Mouse (Mus musculus) liver, embryonic 16.5 days (tissue): ENCODE measurements around the gene Phf21a. TPM values are rescaled to one million over a fixed set of nuclear protein-coding genes. Genes with fewer than 3 reads are reported as not detected.

Source experiments
- ATAC-seq: fragments of 200-750 bp; cut with Nextera tagmentation; 2 replicates; pipeline ENCODE4 v1.8.0; 2017; ENCODE audit warnings: low read depth, mild to moderate bottlenecking, moderate number of reproducible peaks, moderate library complexity
- H3K27ac ChIP-seq: fragments of 300-500 bp; sonication (generic); 2 replicates; pipeline ENCODE4 v1.5.1; 2014; ENCODE audit warnings: mild to moderate bottlenecking, low read length
- H3K27me3 ChIP-seq: fragments of 300-500 bp; sonication (generic); 2 replicates; pipeline ENCODE4 v1.6.1; 2014; ENCODE audit warnings: low read depth, low read length, mixed read lengths; ENCODE audit not compliant: control insufficient read depth, insufficient read depth
- H3K36me3 ChIP-seq: fragments of 300-500 bp; sonication (generic); 2 replicates; pipeline ENCODE4 v1.6.1; 2014; ENCODE audit warnings: mild to moderate bottlenecking; ENCODE audit not compliant: control insufficient read depth, insufficient read depth
- H3K4me1 ChIP-seq: fragments of 300-500 bp; sonication (generic); 2 replicates; pipeline ENCODE4 v1.6.1; 2014; ENCODE audit warnings: low read depth, low read length, mixed read lengths; ENCODE audit not compliant: control insufficient read depth
- H3K4me2 ChIP-seq: fragments of 300-500 bp; sonication (generic); 2 replicates; pipeline ENCODE4 v1.6.1; 2014; ENCODE audit warnings: low read depth, low read length, mixed read lengths
- H3K4me3 ChIP-seq: fragments of 300-500 bp; sonication (generic); 2 replicates; pipeline ENCODE4 v1.5.1; 2014; ENCODE audit warnings: low read depth, mild to moderate bottlenecking, low read length
- H3K9ac ChIP-seq: fragments of 300-500 bp; sonication (generic); 2 replicates; pipeline ENCODE4 v1.6.1; 2014; ENCODE audit warnings: low read depth, low read length
- H3K9me3 ChIP-seq: fragments of 300-500 bp; sonication (generic); replicated peaks from 2 replicates; pipeline ENCODE4 v1.6.1; 2016; ENCODE audit warnings: low read length; ENCODE audit not compliant: control insufficient read depth
- WGBS: fragments of 180-500 bp; shearing (Covaris S2); extraction: QIAGEN DNeasy Blood & Tissue Kit; methylation state at CpG from one replicate; pipeline ENCODE4 v1.1.7; 2014; ENCODE audit not compliant: insufficient replicate concordance; 5-methylcytosine and 5-hydroxymethylcytosine counted together
- polyA plus RNA-seq: library from polyadenylated mRNA; unstranded; fragments of >200 nt; fragmentation: Nextera tagmentation; extraction: Ambion mirVana; gene quantifications from 2 replicates; pipeline ENCODE4 v1.2.1, GENCODE M21; 2015

Gene Phf21a
- polyA plus RNA-seq, 1 experiment from 2014 or later, result 2.8 TPM

DNA sequence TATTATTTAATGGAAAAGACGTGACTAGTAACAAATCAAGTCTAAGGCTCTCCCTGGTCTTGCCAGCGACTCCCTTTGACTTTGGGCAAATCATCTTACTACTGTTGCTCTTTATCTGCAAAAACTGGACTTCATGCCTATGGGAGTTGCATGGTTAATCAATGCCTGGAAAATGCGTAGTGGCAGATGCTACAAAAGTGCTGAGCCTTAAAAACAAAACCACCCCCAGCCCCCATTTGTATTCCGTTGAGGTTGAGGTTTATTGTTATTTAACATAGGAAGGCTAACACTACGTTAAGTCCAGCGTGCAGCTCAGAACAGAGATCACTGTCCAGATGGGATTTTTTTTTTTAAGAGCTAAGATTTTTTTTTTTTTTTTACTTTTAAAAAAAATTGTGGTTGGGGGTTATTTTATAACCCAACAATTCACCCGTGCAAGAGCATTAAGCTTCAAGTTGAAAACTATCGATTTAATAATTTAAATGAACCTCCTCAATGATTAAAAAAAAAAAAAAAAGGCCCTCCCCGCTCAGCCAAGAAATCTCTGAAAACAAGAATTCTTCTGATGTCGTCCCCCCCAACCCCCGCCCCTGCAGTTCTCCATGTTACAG, 89.3 kb downstream of the Phf21a start:
- peaks cover 8% of the 10 kb centered on the region for H3K4me1 ChIP-seq
- H3K36me3 ChIP-seq, result no peaks in the 10 kb centered on the region
- H3K27ac ChIP-seq, result peak overlapping the region; percentile 95; the same call in 1 of the 2 replicates
- H3K4me3 ChIP-seq, result peak overlapping the region; percentile 83
- peak overlapping the region; percentile 97 for H3K4me2 ChIP-seq
- ATAC-seq, result no peak
- peak overlapping the region; percentile 85 for H3K9ac ChIP-seq
- no peaks in the 10 kb centered on the region; the same call in 1 of the 2 replicates for H3K27me3 ChIP-seq
- H3K9me3 ChIP-seq, result no peaks in the 10 kb centered on the region
- 10% methylated on average over 11 of the region's 11 CpGs for WGBS

DNA sequence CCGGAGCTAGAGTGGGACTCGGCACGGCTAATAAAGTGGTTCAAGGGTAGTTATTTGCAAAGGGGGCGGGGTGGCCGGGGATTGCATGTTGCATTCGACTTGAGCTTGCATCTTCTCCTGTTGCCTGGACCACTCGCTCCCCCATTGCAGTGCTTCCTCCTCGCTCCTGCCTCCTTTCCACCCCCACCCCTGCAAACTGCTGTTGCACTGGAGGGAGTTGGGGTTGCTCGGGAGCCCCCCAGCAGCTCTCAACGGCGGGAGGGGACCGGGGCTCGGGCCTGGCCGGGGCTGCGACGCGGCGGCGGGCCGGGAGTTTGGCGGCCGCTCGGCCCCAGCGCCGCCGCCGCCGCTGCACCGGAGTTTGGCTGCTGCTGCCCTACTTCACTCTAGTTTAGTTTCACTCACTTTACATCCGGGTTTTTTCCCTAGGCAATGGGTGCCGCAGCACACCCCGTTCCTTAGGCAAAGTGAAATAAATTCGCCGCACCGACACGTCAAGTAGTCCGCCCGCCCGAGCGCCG, 90.1 kb downstream of the Phf21a start:
- Histone ChIP-seq H3K27me3 (no peaks in the 10 kb centered on the region; the same call in 1 of the 2 replicates), H3K4me1 (peaks cover 8% of the 10 kb centered on the region), H3K4me3 (peak overlapping the region; percentile 83), H3K27ac (peak overlapping the region; percentile 95), H3K36me3 (no peaks in the 10 kb centered on the region), H3K9me3 (no peaks in the 10 kb centered on the region), H3K9ac (peak overlapping the region; percentile 85), H3K4me2 (peak overlapping the region; percentile 97)
- 0% methylated on average over 40 of the region's 41 CpGs for WGBS
- peak; percentile 70 for ATAC-seq

DNA sequence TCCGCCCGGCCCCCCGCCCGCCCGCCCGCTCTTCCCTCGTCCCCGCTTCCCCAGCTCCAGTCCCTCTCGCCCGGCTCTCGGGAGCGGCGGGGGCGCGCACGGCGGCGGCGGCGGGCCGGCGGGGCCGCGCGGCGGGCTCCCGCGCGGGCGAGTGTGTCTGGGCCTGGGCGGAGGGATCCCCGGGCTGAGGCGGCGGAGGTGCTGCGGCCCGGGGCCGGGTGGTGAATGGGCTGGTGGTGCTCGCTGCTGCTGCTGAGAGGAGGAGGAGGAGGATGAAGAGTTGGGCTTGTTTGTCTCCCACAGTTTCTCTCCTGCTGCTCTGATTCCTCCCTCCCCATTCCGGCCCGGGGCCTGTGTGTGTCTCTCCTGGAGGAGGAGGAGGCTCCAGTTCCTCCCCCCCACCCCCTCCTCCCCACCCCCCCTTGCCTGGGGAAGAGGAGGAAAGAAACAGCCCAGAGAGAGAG, 90.7 kb downstream of the Phf21a start:
- WGBS, result 1% methylated on average over 18 of the region's 40 CpGs
- H3K36me3 ChIP-seq, result no peaks in the 10 kb centered on the region

DNA sequence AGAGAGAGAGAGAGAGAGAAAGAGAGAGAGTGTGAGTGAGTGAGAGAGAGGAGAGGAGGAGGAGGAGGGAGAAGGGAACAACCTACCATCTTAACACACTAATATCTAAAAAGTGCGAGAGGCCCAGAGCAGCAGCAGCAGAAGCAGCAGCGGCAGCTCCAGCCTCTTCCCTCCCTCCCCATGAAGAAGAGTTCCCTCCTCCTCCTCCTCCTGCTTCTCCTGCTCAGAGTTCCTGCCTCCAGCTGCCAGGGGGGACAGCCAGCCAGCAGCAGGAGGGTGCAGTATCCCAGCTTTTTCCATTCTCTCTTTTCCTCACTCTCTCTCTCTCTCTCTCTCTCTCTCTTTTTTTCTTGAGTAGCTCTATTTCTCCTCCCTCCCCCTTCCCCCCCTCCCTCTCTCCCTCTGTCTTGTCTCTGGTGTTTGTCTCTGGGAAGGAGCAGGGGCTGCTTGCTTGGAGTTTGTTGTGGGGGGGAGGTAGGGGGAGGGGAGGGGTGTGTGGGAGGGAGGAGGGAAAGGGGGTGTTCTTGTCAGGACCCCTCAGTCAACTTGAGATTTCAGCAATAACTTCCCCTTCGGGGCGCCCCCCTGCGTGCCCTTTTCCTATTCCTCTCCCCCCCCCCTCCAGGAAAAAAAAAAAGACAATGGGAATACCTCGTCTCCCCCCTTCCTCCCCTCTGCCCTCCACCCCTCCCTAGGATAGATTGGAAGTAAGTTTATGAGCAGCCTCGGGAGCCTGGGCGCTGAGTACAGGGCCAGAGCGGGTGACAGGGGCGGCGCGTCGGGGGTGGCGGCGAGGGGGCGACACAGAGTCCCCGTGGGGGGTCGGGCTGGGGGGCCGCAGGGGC, 91.4 kb downstream of the Phf21a start:
- Histone ChIP-seq H3K36me3 (no peaks in the 10 kb centered on the region), H3K9ac (peak overlapping the region; percentile 85), H3K4me3 (peak overlapping the region; percentile 83), H3K4me2 (peak overlapping the region; percentile 97), H3K27ac (peak overlapping the region; percentile 95), H3K27me3 (no peaks in the 10 kb centered on the region; the same call in 1 of the 2 replicates), H3K9me3 (no peaks in the 10 kb centered on the region), H3K4me1 (peaks cover 8% of the 10 kb centered on the region)
- ATAC-seq, result peak; percentile 12
- 0% methylated on average over 19 of the region's 19 CpGs for WGBS

More for the DNA sequence above, 90.7 kb downstream of the Phf21a start:
- H3K9ac ChIP-seq, result peak overlapping the region; percentile 85
- peak overlapping the region; percentile 95 for H3K27ac ChIP-seq
- H3K4me2 ChIP-seq, result peak overlapping the region; percentile 97
- H3K4me1 ChIP-seq, result peaks cover 8% of the 10 kb centered on the region
- no peaks in the 10 kb centered on the region; the same call in 1 of the 2 replicates for H3K27me3 ChIP-seq
- peak overlapping the region; percentile 83 for H3K4me3 ChIP-seq
- ATAC-seq, result peak; percentile 88
- no peaks in the 10 kb centered on the region for H3K9me3 ChIP-seq

- no peaks in the 10 kb centered on the region for H3K36me3 ChIP-seq
- H3K4me2 ChIP-seq, result peak overlapping the region; percentile 97
- peak overlapping the region; percentile 83 for H3K4me3 ChIP-seq
- H3K27me3 ChIP-seq, result no peaks in the 10 kb centered on the region; the same call in 1 of the 2 replicates
- no peak for ATAC-seq
- peak overlapping the region; percentile 85 for H3K9ac ChIP-seq
- H3K4me1 ChIP-seq, result peaks cover 8% of the 10 kb centered on the region
- H3K9me3 ChIP-seq, result no peaks in the 10 kb centered on the region
- under 1% methylated on average over 44 of the region's 47 CpGs for WGBS
- peak overlapping the region; percentile 80 for H3K27ac ChIP-seq
Measured at GRCm38 (mm10) chr2:92185062-92185765, 92.3 kb downstream of the Phf21a start.

DNA sequence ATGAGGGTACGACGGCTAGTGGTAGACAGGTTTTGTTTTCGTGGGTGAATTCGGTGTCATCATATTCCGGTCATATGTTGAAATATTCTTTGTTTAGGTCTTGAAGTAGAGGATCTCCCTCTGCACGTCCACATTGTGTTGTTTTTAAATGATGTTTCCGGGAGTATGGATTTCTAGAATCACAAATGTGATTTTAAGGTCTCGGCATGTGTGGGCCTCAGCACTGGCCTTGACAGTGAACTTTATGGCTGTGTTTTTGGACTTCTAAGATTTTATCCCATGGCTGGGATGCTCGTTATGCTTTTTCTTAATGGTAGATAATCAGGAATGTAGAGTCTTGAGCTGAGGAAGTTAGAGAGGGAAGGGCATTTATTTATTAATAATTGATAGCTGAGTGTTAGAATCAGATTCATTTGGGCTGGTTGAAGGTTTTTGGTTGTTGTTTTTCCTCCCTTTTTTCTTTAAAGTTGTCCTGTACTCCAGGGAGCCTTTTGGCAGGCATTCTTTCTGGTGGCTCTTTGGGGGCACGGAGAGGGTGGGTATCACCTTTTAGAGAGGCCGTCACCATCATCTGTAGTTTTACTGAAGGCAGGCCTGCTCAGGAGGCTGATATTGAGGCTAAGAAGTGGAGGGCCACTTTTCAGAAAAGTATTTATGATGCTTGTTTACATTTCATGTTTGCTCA, 93.0 kb downstream of the Phf21a start:
- H3K4me3 ChIP-seq, result peak overlapping the region; percentile 83
- H3K9me3 ChIP-seq, result no peaks in the 10 kb centered on the region
- peaks cover 9% of the 10 kb centered on the region for H3K4me1 ChIP-seq
- no peak for ATAC-seq
- no peaks in the 10 kb centered on the region for H3K36me3 ChIP-seq
- WGBS, result 19% methylated on average over 11 of the region's 11 CpGs
- H3K27ac ChIP-seq, result peak overlapping the region; percentile 80
- H3K27me3 ChIP-seq, result no peaks in the 10 kb centered on the region; the same call in 1 of the 2 replicates
- peak overlapping the region; percentile 85; the same call in 1 of the 2 replicates for H3K9ac ChIP-seq
- peak overlapping the region; percentile 97 for H3K4me2 ChIP-seq

GRCm38 (mm10) chr2:92187061-92187460, 94.1 kb downstream of the Phf21a start:
- Histone ChIP-seq H3K4me1 (peaks cover 10% of the 10 kb centered on the region), H3K9me3 (no peaks in the 10 kb centered on the region), H3K27ac (no peak overlapping the region), H3K4me2 (no peak overlapping the region), H3K27me3 (no peaks in the 10 kb centered on the region; the same call in 1 of the 2 replicates), H3K9ac (no peak overlapping the region), H3K36me3 (no peaks in the 10 kb centered on the region), H3K4me3 (no peak overlapping the region)
- 63% methylated on average over 6 of the region's 6 CpGs for WGBS
- no peak for ATAC-seq

DNA sequence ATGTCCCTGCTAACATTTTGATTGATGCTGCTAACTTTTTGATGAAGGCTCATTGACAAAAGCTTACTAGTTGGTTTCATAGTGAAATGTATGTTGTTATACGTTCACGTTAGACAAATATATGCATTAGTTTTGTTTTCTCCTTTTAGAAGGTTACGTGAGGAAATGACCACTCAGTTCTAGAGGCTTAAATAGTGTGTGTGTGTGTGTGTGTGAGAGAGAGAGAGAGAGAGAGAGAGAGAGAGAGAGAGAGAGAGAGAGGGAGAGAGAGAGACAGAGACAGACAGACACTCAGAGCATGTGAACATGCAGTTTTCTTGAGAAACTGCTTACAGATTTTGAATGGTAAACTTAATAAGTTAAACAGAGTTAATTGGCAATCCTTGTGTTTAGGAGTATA, 95.8 kb downstream of the Phf21a start:
- no peak overlapping the region for H3K4me2 ChIP-seq
- H3K4me3 ChIP-seq, result no peak overlapping the region
- no peaks in the 10 kb centered on the region for H3K27me3 ChIP-seq
- no peaks in the 10 kb centered on the region for H3K9me3 ChIP-seq
- H3K9ac ChIP-seq, result no peak overlapping the region
- H3K36me3 ChIP-seq, result no peaks in the 10 kb centered on the region
- WGBS, result 60% methylated on average over 3 of the region's 3 CpGs
- no peak for ATAC-seq
- H3K4me1 ChIP-seq, result peaks cover 8% of the 10 kb centered on the region
- no peak overlapping the region for H3K27ac ChIP-seq
